Mouse (Mus musculus) intestine, embryonic 14.5 days (tissue): ENCODE data around the gene Tmprss3. TPM values are rescaled to one million over a fixed set of nuclear protein-coding genes. Genes with fewer than 3 reads are reported as not detected.

Experiments used
- ATAC-seq: fragments of 200-750 bp; cut with Nextera tagmentation; replicated peaks from 2 replicates; pipeline ENCODE4 v1.8.0; 2017; ENCODE audit warnings: low read depth, moderate number of reproducible peaks, moderate TSS enrichment, moderate library complexity; ENCODE audit not compliant: low FRiP score, low TSS enrichment
- DNase-seq: peaks from one replicate; pipeline ENCODE4 v3.0.0-alpha.2; 2018; ENCODE audit warnings: low spot score
- H3K27ac ChIP-seq: fragments of 300-500 bp; sonication (generic); 2 replicates; pipeline ENCODE4 v1.5.1; 2014; ENCODE audit warnings: low read depth, mild to moderate bottlenecking, control low read depth
- H3K27me3 ChIP-seq: fragments of 300-500 bp; sonication (generic); replicated peaks from 2 replicates; pipeline ENCODE4 v1.6.1; 2014; ENCODE audit warnings: low read length, control low read depth; ENCODE audit not compliant: control insufficient read depth, insufficient read depth
- H3K36me3 ChIP-seq: fragments of 300-500 bp; sonication (generic); 2 replicates; pipeline ENCODE4 v1.6.1; 2014; ENCODE audit warnings: low read length, control low read depth; ENCODE audit not compliant: control insufficient read depth, insufficient read depth
- H3K4me1 ChIP-seq: fragments of 300-500 bp; sonication (generic); replicated peaks from 2 replicates; pipeline ENCODE4 v1.6.1; 2014; ENCODE audit warnings: low read length, control low read depth, mixed read lengths; ENCODE audit not compliant: control insufficient read depth, insufficient read depth
- H3K4me2 ChIP-seq: fragments of 300-500 bp; sonication (generic); 2 replicates; pipeline ENCODE4 v1.6.1; 2014; ENCODE audit warnings: low read length
- H3K4me3 ChIP-seq: fragments of 300-500 bp; sonication (generic); 2 replicates; pipeline ENCODE4 v1.5.1; 2014; ENCODE audit warnings: low read depth, low read length, control low read depth, mixed read lengths
- H3K9ac ChIP-seq: fragments of 300-500 bp; sonication (generic); 2 replicates; pipeline ENCODE4 v1.6.1; 2014; ENCODE audit warnings: mild to moderate bottlenecking, low read length
- H3K9me3 ChIP-seq: fragments of 300-500 bp; sonication (generic); 2 replicates; pipeline ENCODE4 v1.6.1; 2016; ENCODE audit warnings: low read length, control low read depth; ENCODE audit not compliant: control insufficient read depth
- WGBS: fragments of 180-500 bp; shearing (Covaris S2); extraction: QIAGEN DNeasy Blood & Tissue Kit; methylation state at CpG from one replicate; pipeline ENCODE4 v1.1.7; 2014; 5-methylcytosine and 5-hydroxymethylcytosine counted together
- polyA plus RNA-seq: library from polyadenylated mRNA; unstranded; fragments of >200 nt; fragmentation: Nextera tagmentation; extraction: Ambion mirVana; gene quantifications from 2 replicates; pipeline ENCODE4 v1.2.1, GENCODE M21; 2014

The Tmprss3 gene
- polyA plus RNA-seq, 1 experiment from 2014 or later = 0.12 TPM

- Histone ChIP-seq H3K9ac (no peak overlapping the region), H3K27me3 (no peaks in the 10 kb centered on the region), H3K9me3 (no peaks in the 10 kb centered on the region), H3K4me3 (no peak overlapping the region), H3K4me2 (no peak overlapping the region), H3K27ac (no peak overlapping the region), H3K36me3 (no peaks in the 10 kb centered on the region), H3K4me1 (no peaks in the 10 kb centered on the region)
- ATAC-seq = no peak
- DNase-seq = no peak
- WGBS = 94% methylated on average over 11 of the region's 11 CpGs
These were observed 10.7 kb upstream of the Tmprss3 start for GRCm38 (mm10) chr17:31209376-31209930.

GRCm38 (mm10) chr17:31208654-31209053 is 9.9 kb upstream of the Tmprss3 start:
- Histone ChIP-seq H3K27ac (no peak overlapping the region), H3K4me1 (no peaks in the 10 kb centered on the region)
- 81% methylated on average over 8 of the region's 8 CpGs for WGBS

DNA sequence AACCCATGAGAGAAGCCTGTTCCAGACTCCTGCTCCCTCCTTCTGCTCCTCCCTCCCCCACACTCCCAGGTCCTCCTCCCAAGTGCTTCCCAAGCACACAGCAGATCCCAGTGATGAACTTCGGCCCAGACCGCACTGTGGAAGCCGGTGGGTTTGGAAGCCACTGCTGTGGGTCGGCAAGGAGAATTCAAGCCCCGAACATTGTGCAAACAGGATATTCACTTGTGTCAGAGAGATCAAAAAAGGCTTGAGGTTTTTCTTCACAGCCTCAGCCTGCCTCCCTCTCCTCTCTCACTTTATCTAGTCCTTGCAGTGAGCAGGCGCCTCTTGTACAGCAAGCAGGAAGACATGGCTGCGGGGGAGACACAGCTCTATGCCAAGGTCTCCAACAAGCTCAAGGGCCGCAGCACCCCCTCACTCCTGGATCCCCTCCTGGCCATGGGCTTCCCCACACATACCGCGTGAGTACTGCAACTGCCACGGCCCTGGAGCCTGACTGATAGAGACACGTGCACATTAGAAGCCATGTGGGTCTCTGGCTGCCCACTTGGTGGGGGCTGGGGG is 9.1 kb upstream of the Tmprss3 start, which contains the start of gene Ubash3a:
Gene Ubash3a (plus strand): TSS at position 103 of the 564 bp plus-strand sequence.
- Histone ChIP-seq H3K4me1 (no peaks in the 10 kb centered on the region), H3K4me2 (no peak within 1 kb of the TSS), H3K27me3 (no peaks in the 10 kb centered on the region), H3K4me3 (no peak within 1 kb of the TSS), H3K9me3 (no peaks in the 10 kb centered on the region), H3K9ac (no peak within 1 kb of the TSS), H3K27ac (no peak within 1 kb of the TSS), H3K36me3 (no peaks in the 10 kb centered on the region)
- ATAC-seq (no peak), DNase-seq (no peak)
- WGBS = 57% methylated on average over 12 of the region's 12 CpGs

More at GRCm38 (mm10) chr17:31208654-31209053, 9.9 kb upstream of the Tmprss3 start:
- Histone ChIP-seq H3K9ac (no peak overlapping the region), H3K36me3 (no peaks in the 10 kb centered on the region), H3K27me3 (no peaks in the 10 kb centered on the region), H3K9me3 (no peaks in the 10 kb centered on the region), H3K4me3 (no peak overlapping the region), H3K4me2 (no peak overlapping the region)
- ATAC-seq = no peak
- no peak for DNase-seq

GRCm38 (mm10) chr17:31196283-31196682 is 2.5 kb downstream of the Tmprss3 start:
- Histone ChIP-seq H3K4me1 (no peaks in the 10 kb centered on the region; the same call in 1 of the 2 replicates), H3K36me3 (no peaks in the 10 kb centered on the region), H3K27me3 (no peaks in the 10 kb centered on the region), H3K4me2 (no peak overlapping the region), H3K9me3 (no peaks in the 10 kb centered on the region), H3K4me3 (no peak overlapping the region), H3K27ac (no peak overlapping the region), H3K9ac (no peak overlapping the region)
- DNase-seq (no peak), ATAC-seq (no peak)
- WGBS = 84% methylated on average over 7 of the region's 7 CpGs

GRCm38 (mm10) chr17:31195207-31195606 is 3.6 kb downstream of the Tmprss3 start:
- H3K27me3 ChIP-seq = no peaks in the 10 kb centered on the region
- DNase-seq = no peak
- H3K9me3 ChIP-seq = no peaks in the 10 kb centered on the region
- H3K4me2 ChIP-seq = no peak overlapping the region
- no peaks in the 10 kb centered on the region; the same call in 1 of the 2 replicates for H3K4me1 ChIP-seq
- no peak for ATAC-seq
- no peak overlapping the region for H3K9ac ChIP-seq
- WGBS = 90% methylated on average over 6 of the region's 6 CpGs
- no peak overlapping the region for H3K4me3 ChIP-seq
- no peaks in the 10 kb centered on the region for H3K36me3 ChIP-seq
- H3K27ac ChIP-seq = no peak overlapping the region

DNA sequence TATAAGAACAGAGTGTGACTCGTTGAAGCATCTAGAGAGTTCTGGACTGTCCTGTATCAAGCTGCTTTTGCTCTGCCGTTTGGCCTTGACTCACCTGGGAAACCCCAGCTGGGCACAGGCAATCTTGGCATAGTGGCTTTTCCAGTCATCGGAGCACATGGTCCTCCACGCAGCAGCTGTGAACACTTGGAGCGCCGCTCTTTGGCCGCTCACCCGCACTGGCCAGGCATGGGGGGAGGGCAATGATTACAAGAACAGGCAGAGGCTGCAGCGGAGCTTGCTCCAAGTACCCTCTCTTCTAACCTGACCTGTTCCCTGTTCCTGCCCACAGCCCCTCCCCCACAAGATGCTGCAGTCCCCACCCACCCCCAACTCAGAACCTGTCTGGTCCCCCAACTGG is 5.4 kb downstream of the Tmprss3 start:
- DNase-seq (no peak), ATAC-seq (no peak)
- Histone ChIP-seq H3K27ac (no peak overlapping the region), H3K9ac (no peak overlapping the region), H3K4me2 (no peak overlapping the region), H3K4me1 (no peaks in the 10 kb centered on the region; the same call in 1 of the 2 replicates), H3K9me3 (no peaks in the 10 kb centered on the region), H3K27me3 (no peaks in the 10 kb centered on the region), H3K36me3 (no peaks in the 10 kb centered on the region), H3K4me3 (no peak overlapping the region)
- 70% methylated on average over 9 of the region's 9 CpGs for WGBS

DNA sequence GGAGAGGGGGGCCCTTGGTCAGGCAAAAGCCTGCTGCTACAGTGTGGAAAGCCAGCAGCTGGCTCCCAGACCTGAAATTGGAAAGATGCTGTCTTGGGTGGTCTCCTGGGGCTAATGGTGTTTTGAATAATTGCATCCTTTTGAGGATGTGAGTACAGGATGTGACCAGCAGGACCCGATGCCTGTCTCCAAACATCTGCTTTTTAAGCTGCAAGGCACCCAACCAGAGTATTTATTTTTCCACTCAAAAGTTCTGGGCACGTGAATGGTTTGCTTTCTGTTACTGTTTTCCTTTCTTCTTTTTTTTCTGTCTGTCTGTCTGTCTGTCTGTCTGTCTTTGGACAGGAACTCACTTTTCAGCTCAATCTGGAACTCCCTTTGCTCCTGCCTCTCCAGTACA is 6.1 kb downstream of the Tmprss3 start:
- Histone ChIP-seq H3K27me3 (no peaks in the 10 kb centered on the region), H3K9me3 (no peaks in the 10 kb centered on the region), H3K27ac (no peak overlapping the region), H3K4me2 (no peak overlapping the region), H3K4me1 (no peaks in the 10 kb centered on the region; the same call in 1 of the 2 replicates), H3K9ac (no peak overlapping the region), H3K4me3 (no peak overlapping the region), H3K36me3 (no peaks in the 10 kb centered on the region)
- ATAC-seq (no peak), DNase-seq (no peak)
- 30% methylated on average over 2 of the region's 2 CpGs for WGBS

- H3K9ac ChIP-seq = no peak overlapping the region
- no peaks in the 10 kb centered on the region for H3K36me3 ChIP-seq
- H3K4me2 ChIP-seq = no peak overlapping the region
- no peaks in the 10 kb centered on the region for H3K27me3 ChIP-seq
- 74% methylated on average over 8 of the region's 8 CpGs for WGBS
- no peak overlapping the region for H3K27ac ChIP-seq
- ATAC-seq = no peak
- no peak for DNase-seq
- H3K4me3 ChIP-seq = no peak overlapping the region
- H3K9me3 ChIP-seq = no peaks in the 10 kb centered on the region
- no peaks in the 10 kb centered on the region; the same call in 1 of the 2 replicates for H3K4me1 ChIP-seq
These were observed 7.0 kb downstream of the Tmprss3 start for GRCm38 (mm10) chr17:31191825-31192224.

DNA sequence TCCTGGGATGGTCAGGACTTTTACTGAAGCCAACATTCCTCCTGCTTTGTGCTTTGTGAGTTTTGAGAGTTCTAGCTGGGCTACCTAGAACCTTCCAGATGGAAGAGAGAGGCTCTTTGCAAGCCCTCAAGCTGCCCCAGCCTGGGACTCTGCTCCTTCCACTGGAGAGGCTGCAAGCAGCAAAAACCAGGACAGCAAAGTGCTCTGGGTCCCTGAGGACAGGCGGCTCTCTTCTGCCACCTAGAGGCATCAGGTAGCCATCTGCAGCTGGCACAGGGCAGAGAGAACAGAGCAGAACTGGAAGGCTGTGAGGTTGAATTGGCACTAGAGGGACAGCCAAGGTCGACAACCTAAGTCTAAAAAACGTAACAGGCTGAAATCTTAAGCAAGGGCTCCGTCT is 11.4 kb downstream of the Tmprss3 start:
- Histone ChIP-seq H3K27ac (no peak overlapping the region), H3K27me3 (no peaks in the 10 kb centered on the region), H3K9me3 (no peaks in the 10 kb centered on the region), H3K4me1 (no peaks in the 10 kb centered on the region), H3K36me3 (no peaks in the 10 kb centered on the region), H3K4me3 (no peak overlapping the region), H3K9ac (no peak overlapping the region), H3K4me2 (no peak overlapping the region)
- 27% methylated on average over 4 of the region's 4 CpGs for WGBS
- peak; percentile 79 for DNase-seq
- no peak for ATAC-seq
